Mouse (Mus musculus) testis, adult 2 months (tissue): ENCODE measurements around the gene Gm3149. TPM values are rescaled to one million over a fixed set of nuclear protein-coding genes. Genes with fewer than 3 reads are reported as not detected.
"Not testable (repeated sequence)": the region's sequence is repeated elsewhere in the genome, so short reads cannot be mapped to it uniquely, and the experiment has no call there.

Experiments used
- H3K27ac ChIP-seq: fragments of 200-500 bp; 2 replicates; pipeline ENCODE4 v1.5.1; 2012; ENCODE audit warnings: low read depth, low read length; ENCODE audit not compliant: control insufficient read depth, insufficient read depth
- H3K27me3 ChIP-seq: fragments of 200-500 bp; 2 replicates; pipeline ENCODE4 v1.6.1; 2012; ENCODE audit warnings: mild to moderate bottlenecking, low read length, moderate library complexity; ENCODE audit not compliant: control insufficient read depth, insufficient read depth
- H3K36me3 ChIP-seq: fragments of 200-500 bp; 2 replicates; pipeline ENCODE4 v1.6.1; 2012; ENCODE audit warnings: mild to moderate bottlenecking, low read length; ENCODE audit not compliant: control insufficient read depth, insufficient read depth
- H3K4me1 ChIP-seq: fragments of 200-500 bp; 2 replicates; pipeline ENCODE4 v1.6.1; 2012; ENCODE audit warnings: low read length; ENCODE audit not compliant: control insufficient read depth, insufficient read depth
- H3K4me3 ChIP-seq: fragments of 200-500 bp; 2 replicates; pipeline ENCODE4 v1.5.1; 2012; ENCODE audit warnings: low read depth, mild to moderate bottlenecking, low read length, moderate library complexity, mixed read lengths; ENCODE audit not compliant: control insufficient read depth
- polyA plus RNA-seq: library from polyadenylated mRNA; depleted of rRNA; stranded (reverse); fragments of >200 nt; gene quantifications from 2 replicates; pipeline ENCODE4 v1.2.3, GENCODE M21; 2012; rRNA removed

The Gm3149 gene
- polyA plus RNA-seq, result 38.0 and 43.4 TPM in 2 replicates

GRCm38 (mm10) chr14:4316983-4317382 lies at the start of gene Gm3149:
Gene Gm3149 (plus strand): TSS chr14:4317283.
- H3K27me3 ChIP-seq, H3K36me3 ChIP-seq, H3K4me1 ChIP-seq, H3K4me3 ChIP-seq, H3K27ac ChIP-seq: not testable (repeated sequence)

- H3K4me3 ChIP-seq, H3K27me3 ChIP-seq, H3K36me3 ChIP-seq, H3K4me1 ChIP-seq, H3K27ac ChIP-seq: not testable (repeated sequence)
Observed at GRCm38 (mm10) chr14:4269238-4269950, 47.7 kb upstream of the Gm3149 start.

- not testable (repeated sequence) for H3K4me1 ChIP-seq, H3K4me3 ChIP-seq, H3K36me3 ChIP-seq, H3K27ac ChIP-seq, H3K27me3 ChIP-seq
Observed at GRCm38 (mm10) chr14:4279828-4280227, 37.3 kb upstream of the Gm3149 start.

GRCm38 (mm10) chr14:4334476-4335080 lies 17.5 kb downstream of the Gm3149 start, which contains the start of gene 2610042L04Rik:
Gene 2610042L04Rik (plus strand): TSS chr14:4334763.
- not testable (repeated sequence) for H3K4me1 ChIP-seq, H3K36me3 ChIP-seq, H3K27me3 ChIP-seq, H3K27ac ChIP-seq, H3K4me3 ChIP-seq

GRCm38 (mm10) chr14:4335506-4335905 lies 18.4 kb downstream of the Gm3149 start:
- not testable (repeated sequence) for H3K4me1 ChIP-seq, H3K27ac ChIP-seq, H3K36me3 ChIP-seq, H3K4me3 ChIP-seq, H3K27me3 ChIP-seq

- not testable (repeated sequence) for H3K27ac ChIP-seq, H3K4me1 ChIP-seq, H3K36me3 ChIP-seq, H3K27me3 ChIP-seq, H3K4me3 ChIP-seq
Observed at GRCm38 (mm10) chr14:4368991-4369390, 51.9 kb downstream of the Gm3149 start.

- not testable (repeated sequence) for H3K4me3 ChIP-seq, H3K27me3 ChIP-seq, H3K36me3 ChIP-seq, H3K27ac ChIP-seq, H3K4me1 ChIP-seq
Observed at GRCm38 (mm10) chr14:4369691-4370090, 52.6 kb downstream of the Gm3149 start.

Other genes starting within 250 kb of the Gm3149 start
- gene Gm3115, start 233.2 kb upstream of the Gm3149 start, polyA plus RNA-seq, result 2.6 and 3.5 TPM in 2 replicates
- 2.1 and 2.4 TPM in 2 replicates for gene Gm8108, start 206.8 kb upstream of the Gm3149 start, polyA plus RNA-seq
- gene Gm3127, start 152.3 kb upstream of the Gm3149 start, polyA plus RNA-seq, result 1.4 and 2.8 TPM in 2 replicates
- 2.0 and 2.2 TPM in 2 replicates for gene Gm2974, start 134.7 kb upstream of the Gm3149 start, polyA plus RNA-seq
- 0.72 and 0.91 TPM in 2 replicates for gene Gm3138, start 67.7 kb upstream of the Gm3149 start, polyA plus RNA-seq
- 0.57 and 0.61 TPM in 2 replicates for gene 2610042L04Rik, start 17.5 kb downstream of the Gm3149 start, polyA plus RNA-seq
- gene Gm3159, start 80.2 kb downstream of the Gm3149 start, polyA plus RNA-seq, result 0.56 and 0.70 TPM in 2 replicates
- gene Gm3164, start 98.2 kb downstream of the Gm3149 start, polyA plus RNA-seq, result 0.85 and 0.95 TPM in 2 replicates
- gene Gm3173, start 113.7 kb downstream of the Gm3149 start, polyA plus RNA-seq, result 0.81 TPM in 1 of 2 replicates, not detected in the other
- gene Gm3182, start 164.5 kb downstream of the Gm3149 start, polyA plus RNA-seq, result 19.7 and 33.1 TPM in 2 replicates
- gene Gm3047, start 238.1 kb downstream of the Gm3149 start, polyA plus RNA-seq, result not detected in 2 replicates